Mouse (Mus musculus): ENCODE measurements around the gene Stag1. TPM values are rescaled to one million over a fixed set of nuclear protein-coding genes. Genes with fewer than 3 reads are reported as not detected.
A peak's percentile ranks its signal among the peaks of the same experiment; 100 is the strongest.

Gene Stag1
- polyA plus RNA-seq, 1 experiment = 1.8 TPM

GRCm38 (mm10) chr9:100642186-100642839 lies 44.7 kb downstream of the Stag1 start:
- Histone ChIP-seq H3K36me3 (replicated peaks; ENCODE audit: low read length) (no peaks in the 10 kb centered on the region), H3K9me3 (no peaks in the 10 kb centered on the region), H3K4me1 (peaks cover 31% of the 10 kb centered on the region), H3K4me3 (replicated peaks) (peak overlapping the region; percentile 96), H3K27me3 (replicated peaks) (no peaks in the 10 kb centered on the region)
- TF ChIP-seq GATA1 (IDR thresholded peaks at IDR 0.05; ENCODE audit: borderline replicate concordance, low read length) (no peak), FLI1 (IDR thresholded peaks at IDR 0.05; ENCODE audit: low read length) (no peak)

- H3K4me3 ChIP-seq (replicated peaks) = peak overlapping the region; percentile 96
- H3K4me1 ChIP-seq = peaks cover 37% of the 10 kb centered on the region
- TF ChIP-seq FLI1 (IDR thresholded peaks at IDR 0.05; ENCODE audit: low read length) (0 out of 2 replicates have a peak, but pooled peaks have one; percentile 19), GATA1 (IDR thresholded peaks at IDR 0.05; ENCODE audit: borderline replicate concordance, low read length) (no peak)
- H3K9me3 ChIP-seq = no peaks in the 10 kb centered on the region
- no peaks in the 10 kb centered on the region for H3K36me3 ChIP-seq (replicated peaks; ENCODE audit: low read length)
- H3K27me3 ChIP-seq (replicated peaks) = no peaks in the 10 kb centered on the region
Measured at GRCm38 (mm10) chr9:100642840-100643697, 45.5 kb downstream of the Stag1 start.

DNA sequence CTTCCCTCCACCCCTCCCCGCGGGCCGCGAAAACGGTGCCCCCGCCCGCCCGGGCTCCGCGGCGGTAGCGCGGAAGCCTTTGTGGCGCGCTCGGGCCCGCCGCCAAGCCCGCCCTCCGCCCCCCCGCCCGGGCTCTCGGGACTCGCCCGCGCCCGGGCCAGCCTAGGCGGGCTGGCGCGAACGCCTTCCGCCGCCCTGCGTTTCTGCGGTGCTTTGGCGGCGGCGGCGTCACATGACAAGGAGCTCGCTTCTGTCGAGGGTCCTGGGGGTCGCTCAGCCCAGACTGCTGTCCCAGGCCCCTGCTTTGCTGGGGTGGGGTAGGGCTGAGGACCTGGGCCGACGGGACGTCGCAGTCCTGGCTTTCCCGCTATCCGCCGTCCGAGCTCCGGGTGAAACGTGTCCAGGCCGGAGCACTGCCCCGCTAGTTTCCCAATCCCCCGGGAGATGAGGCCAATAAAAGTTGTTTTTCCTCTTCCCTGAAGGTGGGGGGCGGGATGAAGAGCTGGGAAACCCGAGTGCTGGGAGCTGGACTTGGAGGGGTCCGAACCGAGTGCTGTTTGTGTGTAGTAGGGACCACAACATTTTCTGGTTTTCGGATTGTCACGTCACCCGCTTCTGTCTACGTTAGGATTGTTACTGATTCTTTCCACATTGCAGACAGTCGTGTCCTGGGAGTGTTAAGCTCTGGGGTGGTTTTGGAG lies 46.6 kb downstream of the Stag1 start:
- H3K4me1 ChIP-seq = peaks cover 39% of the 10 kb centered on the region

GRCm38 (mm10) chr9:100645026-100645940 lies 47.7 kb downstream of the Stag1 start:
- H3K4me3 ChIP-seq (replicated peaks) = peak overlapping the region; percentile 96
- peaks cover 5% of the 10 kb centered on the region for H3K36me3 ChIP-seq (replicated peaks; ENCODE audit: low read length)
- peaks cover 39% of the 10 kb centered on the region for H3K4me1 ChIP-seq

More for the DNA sequence above, 46.6 kb downstream of the Stag1 start:
- no peaks in the 10 kb centered on the region for H3K27me3 ChIP-seq (replicated peaks)
- TF ChIP-seq FLI1 (IDR thresholded peaks at IDR 0.05; ENCODE audit: low read length) (no peak), GATA1 (IDR thresholded peaks at IDR 0.05; ENCODE audit: borderline replicate concordance, low read length) (no peak)
- H3K9me3 ChIP-seq = no peaks in the 10 kb centered on the region
- H3K36me3 ChIP-seq (replicated peaks; ENCODE audit: low read length) = peaks cover 2% of the 10 kb centered on the region
- H3K4me3 ChIP-seq (replicated peaks) = peak overlapping the region; percentile 96

GRCm38 (mm10) chr9:100646276-100646675 lies 48.7 kb downstream of the Stag1 start:
- H3K4me3 ChIP-seq (replicated peaks) = peak overlapping the region; percentile 59

More at GRCm38 (mm10) chr9:100645026-100645940, 47.7 kb downstream of the Stag1 start:
- Histone ChIP-seq H3K9me3 (no peaks in the 10 kb centered on the region), H3K27me3 (replicated peaks) (no peaks in the 10 kb centered on the region)
- TF ChIP-seq FLI1 (IDR thresholded peaks at IDR 0.05; ENCODE audit: low read length) (no peak), GATA1 (IDR thresholded peaks at IDR 0.05; ENCODE audit: borderline replicate concordance, low read length) (no peak)

DNA sequence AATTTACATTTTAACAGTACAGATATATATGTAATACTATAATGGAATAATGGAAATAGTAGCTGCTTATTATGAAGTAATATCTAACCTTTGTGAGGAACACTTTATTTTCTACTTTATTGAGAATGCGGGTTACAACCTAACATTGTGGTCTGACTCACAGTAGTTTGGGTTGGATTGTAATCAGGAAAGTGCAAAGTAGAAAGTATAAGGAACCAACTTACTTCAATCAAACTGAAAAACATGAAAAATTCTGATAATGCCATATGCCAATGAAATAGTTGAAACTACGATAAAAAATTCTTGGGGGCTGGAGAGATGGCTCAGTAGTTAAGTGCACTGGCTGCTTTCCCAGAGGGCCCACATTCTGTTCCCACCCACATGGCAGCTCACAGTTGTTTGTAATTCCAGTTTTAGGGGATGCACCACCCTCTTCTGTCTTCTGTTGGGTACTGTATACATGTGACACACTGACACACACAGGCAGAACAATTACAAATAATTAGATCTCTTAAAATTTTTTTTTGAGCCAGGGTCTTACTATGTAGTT lies 50.3 kb downstream of the Stag1 start:
- TF ChIP-seq FLI1 (IDR thresholded peaks at IDR 0.05; ENCODE audit: low read length) (no peak), GATA1 (IDR thresholded peaks at IDR 0.05; ENCODE audit: borderline replicate concordance, low read length) (no peak)
- Histone ChIP-seq H3K4me3 (replicated peaks) (no peak overlapping the region), H3K9me3 (no peaks in the 10 kb centered on the region), H3K27me3 (replicated peaks) (no peaks in the 10 kb centered on the region), H3K4me1 (peaks cover 30% of the 10 kb centered on the region; the same call in 1 of the 2 replicates), H3K36me3 (replicated peaks; ENCODE audit: low read length) (peaks cover 5% of the 10 kb centered on the region)

More at GRCm38 (mm10) chr9:100646276-100646675, 48.7 kb downstream of the Stag1 start:
- Histone ChIP-seq H3K4me1 (peaks cover 38% of the 10 kb centered on the region), H3K36me3 (replicated peaks; ENCODE audit: low read length) (peaks cover 5% of the 10 kb centered on the region), H3K9me3 (no peaks in the 10 kb centered on the region), H3K27me3 (replicated peaks) (no peaks in the 10 kb centered on the region)
- TF ChIP-seq FLI1 (IDR thresholded peaks at IDR 0.05; ENCODE audit: low read length) = no peak
- TF ChIP-seq GATA1 (IDR thresholded peaks at IDR 0.05; ENCODE audit: borderline replicate concordance, low read length) = no peak

DNA sequence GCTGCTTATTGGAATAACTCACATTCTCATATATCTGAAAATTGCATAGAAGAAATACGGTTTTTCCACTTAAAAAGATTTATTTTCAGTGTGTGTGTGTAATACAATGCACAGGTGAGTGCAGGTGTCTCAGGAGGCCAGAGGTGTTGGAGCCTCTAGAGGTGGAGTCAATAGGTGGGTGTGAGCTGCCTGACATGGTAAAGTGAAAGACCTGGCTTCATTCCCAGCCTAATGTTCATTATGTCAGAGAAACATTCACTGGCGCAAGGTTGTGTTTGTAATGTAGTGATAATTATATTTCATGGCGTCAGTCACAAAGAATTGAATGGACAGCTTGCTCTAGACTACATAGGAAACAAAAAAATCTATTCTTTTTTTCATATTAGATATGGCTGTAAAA lies 56.5 kb downstream of the Stag1 start:
- TF ChIP-seq GATA1 (IDR thresholded peaks at IDR 0.05; ENCODE audit: borderline replicate concordance, low read length) = no peak
- TF ChIP-seq FLI1 (IDR thresholded peaks at IDR 0.05; ENCODE audit: low read length) = no peak
- H3K9me3 ChIP-seq = no peaks in the 10 kb centered on the region
- H3K27me3 ChIP-seq (replicated peaks) = no peaks in the 10 kb centered on the region
- no peak overlapping the region for H3K4me3 ChIP-seq (replicated peaks)
- peaks cover 5% of the 10 kb centered on the region for H3K36me3 ChIP-seq (replicated peaks; ENCODE audit: low read length)
- H3K4me1 ChIP-seq = peaks cover 14% of the 10 kb centered on the region

DNA sequence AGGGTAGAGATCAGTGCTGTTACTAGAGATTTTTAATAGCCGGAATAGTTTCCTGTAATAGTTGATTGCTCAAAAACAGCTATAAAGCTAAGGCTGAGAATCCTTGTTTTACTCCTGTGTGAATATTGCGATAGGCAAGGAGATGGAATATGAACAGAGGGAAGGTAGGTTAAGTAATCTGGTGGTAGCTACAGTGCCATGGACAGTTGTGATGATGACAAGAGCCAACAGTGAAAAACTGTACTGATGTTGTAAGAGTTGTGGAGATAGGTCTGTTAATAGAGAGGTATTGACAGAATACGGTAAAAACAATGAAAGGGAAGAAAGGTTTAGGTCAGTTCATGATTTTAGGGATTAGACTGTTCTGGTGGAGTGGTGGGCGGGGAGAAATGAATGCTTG lies 58.5 kb downstream of the Stag1 start:
- Histone ChIP-seq H3K9me3 (no peaks in the 10 kb centered on the region), H3K4me3 (replicated peaks) (no peak overlapping the region), H3K36me3 (replicated peaks; ENCODE audit: low read length) (peaks cover 4% of the 10 kb centered on the region), H3K4me1 (peaks cover 19% of the 10 kb centered on the region), H3K27me3 (replicated peaks) (no peaks in the 10 kb centered on the region)
- TF ChIP-seq FLI1 (IDR thresholded peaks at IDR 0.05; ENCODE audit: low read length) = no peak
- no peak for TF ChIP-seq GATA1 (IDR thresholded peaks at IDR 0.05; ENCODE audit: borderline replicate concordance, low read length)

Measured in megakaryocyte, embryonic 14.5 days (primary cell).